Mouse (Mus musculus) 3T3-L1 (cell line): Measurements from ENCODE around the gene Fxyd7.

Experiments used
- DNase-seq: peaks from one replicate; pipeline ENCODE4 v3.0.0-alpha.2; 2015; ENCODE audit warnings: low read depth, low spot score

Fxyd7 gene

GRCm38 (mm10) chr7:31008175-31008574 lies 43.1 kb downstream of the Fxyd7 start:
- DNase-seq, result no peak

DNA sequence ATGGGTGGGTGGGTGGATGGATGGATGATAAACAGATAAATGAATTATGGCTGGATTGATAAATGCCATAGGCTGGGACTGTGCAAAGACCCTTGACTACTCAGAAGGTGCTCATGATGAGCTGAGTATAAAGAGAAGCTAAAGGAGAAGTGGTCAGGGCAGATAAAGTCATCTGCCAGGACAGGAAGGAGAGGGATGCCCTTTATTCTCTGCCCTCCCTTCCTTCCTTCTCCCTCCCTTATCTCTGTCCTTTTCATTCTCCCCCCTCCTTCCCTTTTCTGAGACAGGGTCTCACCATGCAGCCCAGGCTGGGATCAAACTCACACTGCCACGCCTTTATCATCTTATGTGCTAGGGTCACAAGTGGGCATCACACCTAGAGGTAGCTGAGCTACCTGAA lies 43.5 kb downstream of the Fxyd7 start:
- DNase-seq, result no peak

DNA sequence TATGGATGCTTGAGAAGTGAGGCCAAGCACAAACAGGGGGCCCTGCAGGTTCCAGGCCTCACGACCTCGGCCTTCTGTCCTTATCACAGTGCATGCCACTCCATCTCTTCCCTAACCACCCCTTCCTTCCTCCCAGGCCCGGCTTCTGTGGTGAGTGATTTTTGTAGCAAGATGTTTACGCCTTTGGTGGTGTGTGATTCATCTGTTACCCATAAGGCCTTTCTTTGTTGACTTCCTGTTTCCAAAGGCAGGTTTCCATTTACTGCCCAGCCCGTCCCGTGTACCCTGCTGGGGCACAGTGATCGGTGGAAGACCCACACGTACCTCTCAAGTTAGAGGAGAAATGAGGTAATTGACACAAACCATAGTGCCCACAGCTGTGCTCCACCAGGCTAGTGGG lies 48.6 kb downstream of the Fxyd7 start:
- DNase-seq, result no peak

GRCm38 (mm10) chr7:31000505-31001020 lies 50.7 kb downstream of the Fxyd7 start:
- peak; percentile 61 for DNase-seq

DNA sequence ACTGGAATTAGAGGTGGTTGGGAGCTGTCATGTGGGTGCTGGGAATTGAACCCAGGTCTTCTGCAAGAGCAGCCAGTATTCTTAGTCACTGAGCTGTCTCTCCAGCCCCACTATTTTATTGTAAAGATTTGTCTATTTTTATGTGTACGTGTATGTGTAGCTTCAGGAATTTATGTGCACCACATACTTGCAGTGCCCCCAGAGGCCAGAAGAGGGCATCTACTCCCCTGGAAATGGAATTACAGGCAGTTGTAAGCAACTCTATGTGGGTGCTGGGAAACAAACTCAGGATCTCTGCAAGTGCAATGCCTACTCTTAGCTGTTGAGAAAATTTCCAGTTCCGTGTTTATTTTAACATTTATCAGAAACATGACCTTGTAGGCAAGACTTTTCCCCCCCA lies 54.8 kb downstream of the Fxyd7 start:
- DNase-seq, result peak; percentile 3

DNA sequence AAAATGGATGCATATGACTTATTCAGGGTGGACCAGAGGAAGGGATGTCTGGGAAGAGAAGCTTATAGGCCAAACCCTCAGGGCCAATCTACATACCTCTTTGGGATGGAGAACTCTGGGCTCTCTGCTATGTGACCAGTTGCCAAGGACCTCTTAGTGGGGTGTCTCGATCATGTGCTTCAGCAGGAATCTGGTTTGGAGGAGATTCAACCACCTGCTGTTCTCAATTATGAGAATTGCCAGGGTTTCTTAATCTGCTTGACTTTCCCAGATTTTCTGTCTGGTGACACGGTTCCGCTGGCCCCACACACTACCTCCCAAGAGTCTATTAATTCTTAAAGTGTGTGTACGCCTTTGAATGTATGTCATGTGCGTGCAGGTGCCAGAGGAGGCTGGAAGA lies 57.3 kb downstream of the Fxyd7 start:
- DNase-seq, result no peak
